Mouse (Mus musculus) kidney, adult 18-20 months (tissue): ENCODE data around the gene 1810009J06Rik.
"Not testable (repeated sequence)": the region's sequence is repeated elsewhere in the genome, so short reads cannot be mapped to it uniquely, and the experiment has no call there.

Source experiments
- DNase-seq: peaks from one replicate; pipeline ENCODE4 v3.0.0; 2021

The 1810009J06Rik gene

GRCm38 (mm10) chr6:40964454-40964853 is at the start of gene 1810009J06Rik:
Gene 1810009J06Rik, plus strand, starts transcription at chr6:40964754.
- not testable (repeated sequence) for DNase-seq

- DNase-seq, result no peak
These were observed 44.6 kb upstream of the 1810009J06Rik start for GRCm38 (mm10) chr6:40919954-40920353.

DNA sequence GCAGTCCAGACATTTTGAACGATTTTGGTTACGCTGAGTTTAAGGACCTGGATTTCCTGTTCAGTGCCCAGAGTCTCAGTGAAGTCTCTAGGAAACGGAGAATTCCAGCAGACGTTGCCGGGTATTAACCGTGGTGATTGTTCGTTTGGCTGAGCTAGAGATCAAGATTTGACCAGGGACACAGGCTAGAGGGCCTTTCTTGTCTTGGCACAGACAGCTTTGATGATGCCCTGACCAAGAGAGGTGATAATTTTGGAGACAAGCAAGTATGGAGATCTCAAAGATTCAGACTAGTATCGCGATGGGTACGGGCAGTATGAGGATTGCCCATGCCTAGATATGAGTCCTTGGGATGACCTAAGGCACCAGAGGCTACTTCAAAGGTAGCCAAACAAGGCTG is 24.1 kb upstream of the 1810009J06Rik start, which contains the start of gene 1700074P13Rik:
1700074P13Rik (minus strand) TSS at position 101 of the 400 bp plus-strand sequence.
- no peak for DNase-seq

DNA sequence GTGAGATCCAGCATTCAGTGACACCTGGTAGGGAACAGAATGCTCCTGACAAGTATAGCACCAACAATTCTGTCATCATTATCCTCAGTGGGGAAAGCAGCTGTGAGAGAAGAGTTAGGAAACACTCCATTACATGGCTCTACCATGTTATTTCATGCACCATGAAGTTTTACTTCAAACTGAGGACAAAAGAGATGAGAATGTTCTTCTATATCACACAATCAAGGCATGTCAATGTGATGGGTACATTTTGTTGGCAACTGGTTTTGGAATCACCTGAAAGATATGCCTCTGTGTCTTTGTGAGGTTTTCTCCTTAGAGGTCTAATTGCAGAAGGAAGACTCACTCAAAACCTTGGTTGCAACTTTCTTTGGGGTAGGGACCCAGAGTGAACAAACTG is 12.8 kb upstream of the 1810009J06Rik start, which contains the start of gene Gm4744:
Gm4744 (minus strand) TSS at position 101 of the 400 bp plus-strand sequence.
- no peak for DNase-seq

DNA sequence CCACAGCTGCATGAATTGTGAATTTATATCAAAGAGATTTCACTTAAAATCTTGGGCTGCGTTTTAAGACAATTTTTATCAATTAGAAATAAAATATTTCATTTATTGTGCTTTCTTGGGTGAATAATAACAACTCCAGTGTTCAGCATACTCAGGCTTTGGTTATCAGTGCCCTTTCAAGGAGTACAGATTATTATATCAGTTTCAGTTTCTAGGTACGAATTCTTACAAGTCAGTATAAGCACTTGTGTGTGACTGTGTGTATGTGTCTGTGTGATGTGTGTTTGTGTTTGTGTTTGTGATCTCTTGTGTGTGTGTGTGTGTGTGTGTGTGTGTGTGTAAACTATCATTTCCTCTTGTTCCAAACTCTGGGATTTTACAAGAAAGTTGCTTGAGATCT is 10.8 kb upstream of the 1810009J06Rik start:
- no peak for DNase-seq

GRCm38 (mm10) chr6:40999379-40999778 is 34.8 kb downstream of the 1810009J06Rik start, which contains the start of gene Gm2663:
Gene Gm2663, minus strand, starts transcription at chr6:40999479.
- not testable (repeated sequence) for DNase-seq

DNA sequence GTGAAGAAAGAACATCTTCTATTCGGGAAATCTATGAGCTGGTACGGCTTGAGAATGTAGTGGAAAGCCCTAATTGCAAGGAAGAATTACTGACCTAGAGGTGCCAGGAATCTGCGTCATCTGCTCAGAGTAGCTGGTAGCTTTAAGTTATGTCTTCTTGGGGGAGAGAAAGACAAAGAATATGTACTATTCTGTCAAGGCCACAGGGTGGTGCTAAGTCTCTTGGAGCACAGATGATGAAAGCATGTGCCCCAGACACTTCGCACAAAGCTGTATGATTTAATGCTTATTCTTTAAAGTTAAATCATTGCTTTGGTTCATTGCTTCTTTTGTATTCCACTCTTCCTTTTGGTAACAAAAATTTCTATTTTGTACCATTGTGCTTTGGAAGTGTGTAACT is 50.5 kb downstream of the 1810009J06Rik start:
- DNase-seq, result no peak
